Mouse (Mus musculus): ENCODE measurements around the gene Txlna. TPM values are rescaled to one million over a fixed set of nuclear protein-coding genes. Genes with fewer than 3 reads are reported as not detected.
A peak's percentile ranks its signal among the peaks of the same experiment; 100 is the strongest.

Txlna gene
- polyA plus RNA-seq, 1 experiment from 2014 or later = 37.6 TPM

GRCm38 (mm10) chr4:129610472-129610871, 30.4 kb downstream of the Txlna start:
- Histone ChIP-seq H3K27ac (ENCODE audit: low read length) (no peak overlapping the region), H3K4me1 (ENCODE audit: insufficient read depth, low read depth, low read length) (no peaks in the 10 kb centered on the region), H3K9me3 (ENCODE audit: low read length) (no peaks in the 10 kb centered on the region), H3K4me2 (replicated peaks; ENCODE audit: low read depth, low read length) (no peak overlapping the region), H3K4me3 (ENCODE audit: low read depth, low read length) (no peak overlapping the region), H3K27me3 (replicated peaks; ENCODE audit: insufficient read depth, low read length) (no peaks in the 10 kb centered on the region), H3K9ac (replicated peaks; ENCODE audit: low read depth) (no peak overlapping the region), H3K36me3 (ENCODE audit: insufficient read depth, low read length) (peaks cover 9% of the 10 kb centered on the region; the same call in 1 of the 2 replicates)
- ATAC-seq (no peak), DNase-seq (ENCODE audit: low spot score) (no peak)
- 68% methylated on average over 4 of the region's 4 CpGs for WGBS
- TF ChIP-seq EP300 (IDR thresholded peaks at IDR 0.05) = no peak
- TF ChIP-seq CTCF (IDR thresholded peaks at IDR 0.05) = no peak

- Histone ChIP-seq H3K9ac (replicated peaks; ENCODE audit: low read depth) (no peak overlapping the region), H3K9me3 (ENCODE audit: low read length) (no peaks in the 10 kb centered on the region), H3K36me3 (ENCODE audit: insufficient read depth, low read length) (peaks cover 9% of the 10 kb centered on the region; the same call in 1 of the 2 replicates), H3K4me1 (ENCODE audit: insufficient read depth, low read depth, low read length) (no peaks in the 10 kb centered on the region), H3K27ac (ENCODE audit: low read length) (no peak overlapping the region), H3K4me2 (replicated peaks; ENCODE audit: low read depth, low read length) (no peak overlapping the region), H3K27me3 (replicated peaks; ENCODE audit: insufficient read depth, low read length) (no peaks in the 10 kb centered on the region), H3K4me3 (ENCODE audit: low read depth, low read length) (no peak overlapping the region)
- no peak for DNase-seq (ENCODE audit: low spot score)
- WGBS = 81% methylated on average over 4 of the region's 4 CpGs
- TF ChIP-seq CTCF (IDR thresholded peaks at IDR 0.05) = no peak
- no peak for TF ChIP-seq EP300 (IDR thresholded peaks at IDR 0.05)
- ATAC-seq = no peak
Observed at GRCm38 (mm10) chr4:129610026-129610425, 30.8 kb downstream of the Txlna start.

DNA sequence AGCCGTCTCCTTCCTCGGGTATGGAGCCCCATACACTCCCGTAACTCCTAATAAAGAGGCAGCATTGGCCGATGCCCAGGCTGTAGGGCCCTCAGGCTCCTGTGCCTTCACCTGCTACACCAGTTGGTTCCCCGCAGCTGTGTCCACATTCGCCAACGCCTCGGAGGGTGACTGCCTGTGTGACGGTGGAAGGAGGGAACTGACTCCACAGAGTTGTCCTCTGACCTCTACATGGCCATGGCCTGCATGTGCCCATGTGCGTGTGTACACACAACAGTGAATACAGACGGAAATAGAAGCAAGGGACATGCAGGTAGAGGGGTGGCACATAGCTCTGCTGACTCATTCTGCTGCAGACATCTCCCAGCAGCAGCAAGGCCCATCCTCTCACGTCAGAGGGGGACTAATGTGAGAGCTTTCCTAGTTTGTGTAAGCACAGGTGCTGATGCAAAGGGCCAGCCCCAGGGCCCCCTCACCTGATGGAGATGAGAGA, 31.7 kb downstream of the Txlna start:
- Histone ChIP-seq H3K9ac (replicated peaks; ENCODE audit: low read depth) (no peak overlapping the region), H3K36me3 (ENCODE audit: insufficient read depth, low read length) (peaks cover 11% of the 10 kb centered on the region; the same call in 1 of the 2 replicates), H3K4me2 (replicated peaks; ENCODE audit: low read depth, low read length) (no peak overlapping the region), H3K4me3 (ENCODE audit: low read depth, low read length) (no peak overlapping the region), H3K27me3 (replicated peaks; ENCODE audit: insufficient read depth, low read length) (no peaks in the 10 kb centered on the region), H3K9me3 (ENCODE audit: low read length) (no peaks in the 10 kb centered on the region), H3K4me1 (ENCODE audit: insufficient read depth, low read depth, low read length) (no peaks in the 10 kb centered on the region), H3K27ac (ENCODE audit: low read length) (no peak overlapping the region)
- DNase-seq (ENCODE audit: low spot score) (no peak), ATAC-seq (0 out of 2 replicates have a peak, but pooled peaks have one; percentile 10)
- no peak for TF ChIP-seq CTCF (IDR thresholded peaks at IDR 0.05)
- no peak for TF ChIP-seq EP300 (IDR thresholded peaks at IDR 0.05)
- WGBS = 72% methylated on average over 12 of the region's 12 CpGs

DNA sequence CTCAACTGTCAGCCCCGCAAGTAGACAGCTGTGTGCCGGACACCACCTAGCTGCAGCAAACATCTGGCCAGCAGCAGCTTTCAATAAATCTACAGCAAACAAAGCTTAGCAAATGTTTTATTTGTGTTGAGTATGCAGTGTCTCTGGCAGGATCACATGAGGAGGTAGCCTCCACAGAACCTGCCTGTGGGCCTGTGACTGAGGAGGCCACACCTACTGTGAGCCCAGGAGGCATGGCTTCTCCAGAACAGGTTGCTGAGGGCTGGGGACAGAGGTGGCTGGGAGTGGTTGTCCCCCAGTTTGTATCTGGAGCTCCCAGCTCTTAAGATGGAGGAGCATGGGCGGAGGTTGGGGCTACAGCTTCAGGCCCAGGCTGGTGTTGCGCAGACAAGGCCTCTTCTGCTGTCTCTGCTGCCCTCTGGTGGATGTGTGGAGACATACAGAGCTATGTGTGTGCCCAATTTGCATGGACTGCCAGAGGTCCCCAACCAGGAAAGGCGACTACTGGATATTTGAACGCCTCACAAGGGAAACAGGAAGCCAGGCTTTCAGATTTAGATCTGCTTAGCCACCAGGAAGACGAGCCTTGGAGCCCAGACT, 32.3 kb downstream of the Txlna start:
- TF ChIP-seq EP300 (IDR thresholded peaks at IDR 0.05) (no peak), CTCF (IDR thresholded peaks at IDR 0.05) (peak; percentile 97)
- Histone ChIP-seq H3K4me3 (ENCODE audit: low read depth, low read length) (no peak overlapping the region), H3K27me3 (replicated peaks; ENCODE audit: insufficient read depth, low read length) (no peaks in the 10 kb centered on the region), H3K36me3 (ENCODE audit: insufficient read depth, low read length) (peaks cover 14% of the 10 kb centered on the region; the same call in 1 of the 2 replicates), H3K4me1 (ENCODE audit: insufficient read depth, low read depth, low read length) (no peaks in the 10 kb centered on the region), H3K9ac (replicated peaks; ENCODE audit: low read depth) (no peak overlapping the region), H3K9me3 (ENCODE audit: low read length) (no peaks in the 10 kb centered on the region), H3K27ac (ENCODE audit: low read length) (no peak overlapping the region), H3K4me2 (replicated peaks; ENCODE audit: low read depth, low read length) (no peak overlapping the region)
- 31% methylated on average over 7 of the region's 7 CpGs for WGBS
- ATAC-seq (peak; percentile 94), DNase-seq (ENCODE audit: low spot score) (peak; percentile 94)

- peak; percentile 37 for TF ChIP-seq CTCF (IDR thresholded peaks at IDR 0.05)
- TF ChIP-seq EP300 (IDR thresholded peaks at IDR 0.05) = no peak
Observed at GRCm38 (mm10) chr4:129600233-129601158, 40.4 kb downstream of the Txlna start, which contains the start of the genes Eif3i and Tmem234. TSS of gene Eif3i (minus strand) at chr4:129600648. TSS of gene Tmem234 (plus strand) at chr4:129600668.

DNA sequence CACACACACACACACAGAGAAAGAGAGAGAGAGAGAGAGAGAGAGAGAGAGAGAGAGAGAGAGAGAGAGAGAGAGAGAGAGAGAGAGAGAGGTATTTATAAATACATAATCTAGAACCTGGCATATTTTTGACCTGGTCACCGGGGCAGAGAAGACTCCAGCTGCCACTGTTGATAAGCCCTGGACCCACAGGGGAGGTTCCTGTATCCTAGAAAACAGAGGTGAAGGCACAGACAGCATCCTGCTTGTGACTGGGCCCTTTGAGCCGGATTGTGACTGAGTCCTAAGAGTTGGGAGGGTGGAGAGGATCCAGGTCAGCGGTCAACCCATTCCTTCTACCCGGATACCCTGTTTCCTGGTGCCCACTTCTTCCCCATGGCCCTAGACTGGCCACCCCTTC, 52.0 kb downstream of the Txlna start:
- no peak overlapping the region for H3K4me2 ChIP-seq (replicated peaks; ENCODE audit: low read depth, low read length)
- TF ChIP-seq EP300 (IDR thresholded peaks at IDR 0.05) = no peak
- TF ChIP-seq CTCF (IDR thresholded peaks at IDR 0.05) = no peak
- 69% methylated on average over 4 of the region's 4 CpGs for WGBS

More at GRCm38 (mm10) chr4:129600233-129601158, 40.4 kb downstream of the Txlna start, which contains the start of the genes Eif3i and Tmem234:
- Histone ChIP-seq H3K36me3 (ENCODE audit: insufficient read depth, low read length) (peaks cover 5% of the 10 kb centered on the region; the same call in 1 of the 2 replicates), H3K4me2 (replicated peaks; ENCODE audit: low read depth, low read length) (peak within 1 kb of the TSS; percentile 97), H3K27me3 (replicated peaks; ENCODE audit: insufficient read depth, low read length) (no peaks in the 10 kb centered on the region), H3K9ac (replicated peaks; ENCODE audit: low read depth) (peak within 1 kb of the TSS; percentile 80), H3K27ac (ENCODE audit: low read length) (peak within 1 kb of the TSS; percentile 79), H3K9me3 (ENCODE audit: low read length) (no peaks in the 10 kb centered on the region), H3K4me1 (ENCODE audit: insufficient read depth, low read depth, low read length) (peaks cover 15% of the 10 kb centered on the region; the same call in 1 of the 2 replicates), H3K4me3 (ENCODE audit: low read depth, low read length) (peak within 1 kb of the TSS; percentile 85)
- ATAC-seq (peak; percentile 94), DNase-seq (ENCODE audit: low spot score) (peak; percentile 92)
- under 1% methylated on average over 71 of the region's 74 CpGs for WGBS

More for the DNA sequence above, 52.0 kb downstream of the Txlna start:
- Histone ChIP-seq H3K4me3 (ENCODE audit: low read depth, low read length) (no peak overlapping the region), H3K9ac (replicated peaks; ENCODE audit: low read depth) (no peak overlapping the region), H3K4me1 (ENCODE audit: insufficient read depth, low read depth, low read length) (peaks cover 6% of the 10 kb centered on the region; the same call in 1 of the 2 replicates), H3K27me3 (replicated peaks; ENCODE audit: insufficient read depth, low read length) (no peaks in the 10 kb centered on the region), H3K27ac (ENCODE audit: low read length) (no peak overlapping the region), H3K9me3 (ENCODE audit: low read length) (no peaks in the 10 kb centered on the region), H3K36me3 (ENCODE audit: insufficient read depth, low read length) (peaks cover 21% of the 10 kb centered on the region)
- no peak for ATAC-seq
- no peak for DNase-seq (ENCODE audit: low spot score)
